Mouse (Mus musculus) G1E (cell line): ENCODE results near the gene Tifa.

Source experiments
- CTCF ChIP-seq: IDR thresholded peaks from 2 replicates; pipeline ENCODE4 v1.5.1; 2012; ENCODE audit warnings: low read depth, low read length, inconsistent platforms, mixed read lengths
- GATA1 ChIP-seq: IDR thresholded peaks from 2 replicates; pipeline ENCODE4 v1.6.1; 2012; ENCODE audit warnings: borderline replicate concordance, low read length, inconsistent platforms, mixed read lengths

- TF ChIP-seq CTCF (no peak), GATA1 (no peak)
Observed at GRCm38 (mm10) chr3:127827123-127827522, 37.5 kb downstream of the Tifa start.
